Mouse (Mus musculus) frontal cortex, postnatal 10 days (tissue): Measurements from ENCODE around the gene Gm826.

ENCODE experiments used
- DNase-seq, 2 experiments: peaks; one replicate each; pipeline ENCODE4 v3.0.0; 2022; ENCODE audit warnings: low spot score in 2 of 2, mixed read lengths in 1 of 2

Gm826 gene

GRCm38 (mm10) chr2:160353581-160353980 lies 19.6 kb upstream of the Gm826 start:
- no peak for DNase-seq

- DNase-seq, result no peak
Observed at GRCm38 (mm10) chr2:160351038-160351574, 17.1 kb upstream of the Gm826 start.

- no peak for DNase-seq
Observed at GRCm38 (mm10) chr2:160349578-160349977, 15.6 kb upstream of the Gm826 start.

GRCm38 (mm10) chr2:160348796-160349195 lies 14.8 kb upstream of the Gm826 start:
- no peak for DNase-seq

- DNase-seq, result no peak
Observed at GRCm38 (mm10) chr2:160348072-160348604, 14.2 kb upstream of the Gm826 start.

GRCm38 (mm10) chr2:160345644-160346043 lies 11.7 kb upstream of the Gm826 start:
- DNase-seq, result no peak

- DNase-seq, result no peak
Observed at GRCm38 (mm10) chr2:160340121-160340520, 6.2 kb upstream of the Gm826 start.

- DNase-seq, result no peak
Observed at GRCm38 (mm10) chr2:160339595-160339994, 5.6 kb upstream of the Gm826 start.

GRCm38 (mm10) chr2:160336053-160336452 lies 2.1 kb upstream of the Gm826 start:
- DNase-seq, result no peak

- no peak for DNase-seq
Observed at GRCm38 (mm10) chr2:160335043-160335442, 1.1 kb upstream of the Gm826 start.

GRCm38 (mm10) chr2:160332516-160333325 lies 1.2 kb downstream of the Gm826 start:
- no peak for DNase-seq

- peak in 1 of 2 experiments; percentile 17 for DNase-seq
Observed at GRCm38 (mm10) chr2:160328886-160329285, 5.1 kb downstream of the Gm826 start.

- no peak for DNase-seq
Observed at GRCm38 (mm10) chr2:160327716-160328115, 6.2 kb downstream of the Gm826 start.

- no peak for DNase-seq
Observed at GRCm38 (mm10) chr2:160327167-160327566, 6.8 kb downstream of the Gm826 start.

GRCm38 (mm10) chr2:160325105-160325644 lies 8.8 kb downstream of the Gm826 start:
- DNase-seq, result no peak

GRCm38 (mm10) chr2:160321829-160322228 lies 12.1 kb downstream of the Gm826 start:
- no peak for DNase-seq

GRCm38 (mm10) chr2:160318255-160318654 lies 15.7 kb downstream of the Gm826 start:
- DNase-seq, result no peak

GRCm38 (mm10) chr2:160313595-160314007 lies 20.4 kb downstream of the Gm826 start:
- DNase-seq, result no peak

GRCm38 (mm10) chr2:160305070-160305469 lies 28.9 kb downstream of the Gm826 start:
- no peak for DNase-seq

- no peak for DNase-seq
Observed at GRCm38 (mm10) chr2:160303992-160304391, 30.0 kb downstream of the Gm826 start.

GRCm38 (mm10) chr2:160302013-160302412 lies 31.9 kb downstream of the Gm826 start:
- DNase-seq, result no peak

- DNase-seq, result no peak
Observed at GRCm38 (mm10) chr2:160298586-160298985, 35.4 kb downstream of the Gm826 start.
